Mouse (Mus musculus) small intestine, adult 2 months (tissue): ENCODE data around the gene Irf2. TPM values are rescaled to one million over a fixed set of nuclear protein-coding genes. Genes with fewer than 3 reads are reported as not detected.
A peak's percentile ranks its signal among the peaks of the same experiment; 100 is the strongest.

Experiments used
- H3K27ac ChIP-seq: fragments of 200-500 bp; 2 replicates; pipeline ENCODE4 v1.5.1; 2012; ENCODE audit warnings: low read depth, low read length, control low read depth, inconsistent platforms; ENCODE audit not compliant: insufficient read depth
- H3K27me3 ChIP-seq: fragments of 200-500 bp; 2 replicates; pipeline ENCODE4 v1.6.1; 2012; ENCODE audit warnings: mild to moderate bottlenecking, moderate library complexity, low read length, inconsistent platforms; ENCODE audit not compliant: control insufficient read depth, insufficient read depth
- H3K36me3 ChIP-seq: fragments of 200-500 bp; 2 replicates; pipeline ENCODE4 v1.6.1; 2012; ENCODE audit warnings: mild to moderate bottlenecking, low read length, control low read depth, inconsistent platforms; ENCODE audit not compliant: control insufficient read depth, insufficient read depth
- H3K4me1 ChIP-seq: fragments of 200-500 bp; 2 replicates; pipeline ENCODE4 v1.6.1; 2012; ENCODE audit warnings: low read length, inconsistent platforms, mixed read lengths; ENCODE audit not compliant: control insufficient read depth, insufficient read depth, insufficient read length
- H3K4me3 ChIP-seq: fragments of 200-500 bp; 2 replicates; pipeline ENCODE4 v1.5.1; 2012; ENCODE audit warnings: low read depth, mild to moderate bottlenecking, control low read depth, inconsistent platforms, low read length, moderate library complexity
- CTCF ChIP-seq: fragments of 200-500 bp; IDR thresholded peaks from 2 replicates; pipeline ENCODE4 v1.5.1; 2012; ENCODE audit warnings: low read depth, mild to moderate bottlenecking, control low read depth, inconsistent platforms, low read length, moderate library complexity, mixed read lengths; ENCODE audit not compliant: insufficient replicate concordance, insufficient read length; ENCODE audit errors: extremely low read depth
- POLR2A ChIP-seq: fragments of 200-500 bp; IDR thresholded peaks from 2 replicates; pipeline ENCODE4 v1.6.1; 2012; ENCODE audit warnings: low read depth, mild to moderate bottlenecking, control low read depth, inconsistent platforms, low read length, moderate library complexity
- WGBS: fragments of 180-500 bp; shearing (Covaris S2); methylation state at CpG from one replicate; pipeline ENCODE4 v1.1.7; 2018; 5-methylcytosine and 5-hydroxymethylcytosine counted together
- polyA plus RNA-seq: library from polyadenylated mRNA; depleted of rRNA; stranded (reverse); fragments of >200 nt; gene quantifications from 2 replicates; pipeline ENCODE4 v1.2.3, GENCODE M21; 2012

The Irf2 gene
- polyA plus RNA-seq, 1 experiment, result 29.6 TPM

DNA sequence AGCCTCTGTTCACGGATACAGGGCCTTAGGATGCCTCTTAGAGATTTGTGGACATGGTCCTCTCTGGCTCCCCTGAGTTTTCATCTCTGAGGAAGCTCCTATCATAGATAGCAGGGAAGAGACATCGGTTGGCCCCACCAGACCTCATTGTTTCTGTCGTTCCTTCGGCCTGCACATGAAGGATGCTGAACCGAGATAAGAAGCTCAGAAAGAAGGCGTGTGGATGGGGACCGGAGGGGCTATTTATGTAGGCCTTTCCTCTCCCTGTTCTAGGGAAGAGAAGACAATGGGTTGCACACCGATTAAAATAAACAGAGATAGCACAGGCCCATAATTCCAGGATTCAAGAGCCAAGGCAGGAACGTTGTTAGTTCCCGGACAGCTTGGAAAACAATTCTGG, 2.1 kb upstream of the Irf2 start:
- H3K4me1 ChIP-seq, result peaks cover 2% of the 10 kb centered on the region; the same call in 1 of the 2 replicates
- WGBS, result 82% methylated on average over 10 of the region's 10 CpGs
- H3K27ac ChIP-seq, result no peak overlapping the region
- H3K4me3 ChIP-seq, result no peak overlapping the region
- H3K27me3 ChIP-seq, result no peaks in the 10 kb centered on the region
- no peak for TF ChIP-seq CTCF
- no peak for TF ChIP-seq POLR2A
- H3K36me3 ChIP-seq, result no peaks in the 10 kb centered on the region

DNA sequence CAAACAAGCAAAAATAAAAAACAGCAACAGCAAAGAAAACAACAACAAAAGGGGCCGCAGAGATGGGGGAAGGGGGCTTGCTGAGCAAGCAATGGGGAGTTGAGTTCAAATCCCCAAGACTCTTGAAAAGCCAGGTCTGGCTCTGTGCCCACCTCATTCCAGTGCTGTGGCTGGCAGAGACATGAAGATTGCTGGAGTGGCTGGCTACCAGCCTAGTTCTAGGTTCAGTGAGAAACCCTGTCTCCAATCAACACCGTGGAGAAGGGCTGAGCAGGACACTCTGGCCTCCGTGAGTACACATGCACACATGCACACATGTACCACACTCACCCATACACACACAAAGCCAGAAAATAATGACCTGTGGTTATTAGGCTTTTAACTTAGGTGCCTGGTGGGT, 1.6 kb upstream of the Irf2 start:
- no peaks in the 10 kb centered on the region for H3K27me3 ChIP-seq
- no peak for TF ChIP-seq POLR2A
- TF ChIP-seq CTCF, result no peak
- 39% methylated on average over 3 of the region's 3 CpGs for WGBS
- H3K27ac ChIP-seq, result no peak overlapping the region
- peaks cover 2% of the 10 kb centered on the region; the same call in 1 of the 2 replicates for H3K4me1 ChIP-seq
- peak overlapping the region; percentile 37 for H3K4me3 ChIP-seq
- H3K36me3 ChIP-seq, result no peaks in the 10 kb centered on the region

DNA sequence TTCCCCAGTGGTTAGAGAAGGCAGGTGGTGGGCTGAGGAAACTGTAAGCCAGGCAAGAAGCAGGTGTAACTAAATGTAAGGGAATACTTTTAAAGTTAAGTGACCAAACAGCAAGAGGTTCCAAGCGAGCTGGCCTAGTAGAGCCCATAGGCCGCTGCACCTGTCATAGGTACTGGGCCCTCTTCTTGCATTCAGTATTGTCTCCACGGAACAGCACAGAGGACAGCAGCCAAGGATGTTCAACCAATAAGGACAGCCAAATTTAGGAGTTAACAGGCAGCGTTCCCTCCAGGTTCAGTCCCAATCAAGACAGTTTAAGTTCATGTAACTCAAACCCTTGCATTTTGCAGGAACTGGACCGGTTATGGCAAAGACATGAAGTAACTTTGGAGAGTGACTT, 931 bp upstream of the Irf2 start:
- Histone ChIP-seq H3K36me3 (no peaks in the 10 kb centered on the region), H3K4me1 (peaks cover 2% of the 10 kb centered on the region; the same call in 1 of the 2 replicates), H3K27ac (peak overlapping the region; percentile 54), H3K4me3 (peak overlapping the region; percentile 74), H3K27me3 (no peaks in the 10 kb centered on the region)
- WGBS, result 13% methylated on average over 5 of the region's 5 CpGs
- TF ChIP-seq POLR2A (no peak), CTCF (no peak)

DNA sequence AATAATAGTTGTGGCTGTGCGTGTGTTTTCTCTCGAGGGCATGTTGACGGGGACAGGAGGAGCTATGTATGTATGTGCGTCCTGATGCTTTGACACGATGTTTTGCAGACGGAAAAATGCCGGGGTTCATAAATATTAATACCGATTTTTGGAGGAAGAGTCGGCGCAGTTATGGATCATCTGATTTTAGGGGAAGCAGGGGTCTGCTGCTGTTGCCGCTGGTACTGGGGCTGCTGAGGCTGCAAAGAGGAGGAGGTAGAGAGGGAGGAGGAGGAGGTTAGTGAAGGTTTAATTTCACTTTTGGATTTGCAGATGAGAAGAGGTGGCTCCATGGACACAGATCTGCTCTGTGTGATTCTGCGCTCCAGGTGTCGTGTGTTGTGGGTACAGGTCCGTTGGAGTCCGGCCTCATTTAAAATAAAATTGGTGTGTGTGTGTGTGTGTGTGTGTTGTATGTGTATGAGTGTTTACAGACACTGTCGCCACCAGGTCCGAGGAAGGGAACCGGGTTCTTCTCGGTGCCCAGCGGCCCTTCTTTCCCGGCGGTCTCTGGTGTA, 502 bp downstream of the Irf2 start:
- Histone ChIP-seq H3K27ac (peak overlapping the region; percentile 94), H3K4me1 (peaks cover 2% of the 10 kb centered on the region; the same call in 1 of the 2 replicates), H3K36me3 (no peaks in the 10 kb centered on the region), H3K4me3 (peak overlapping the region; percentile 85), H3K27me3 (no peaks in the 10 kb centered on the region)
- under 1% methylated on average over 22 of the region's 22 CpGs for WGBS
- no peak; the same call in 1 of the 2 replicates for TF ChIP-seq POLR2A
- TF ChIP-seq CTCF, result no peak

DNA sequence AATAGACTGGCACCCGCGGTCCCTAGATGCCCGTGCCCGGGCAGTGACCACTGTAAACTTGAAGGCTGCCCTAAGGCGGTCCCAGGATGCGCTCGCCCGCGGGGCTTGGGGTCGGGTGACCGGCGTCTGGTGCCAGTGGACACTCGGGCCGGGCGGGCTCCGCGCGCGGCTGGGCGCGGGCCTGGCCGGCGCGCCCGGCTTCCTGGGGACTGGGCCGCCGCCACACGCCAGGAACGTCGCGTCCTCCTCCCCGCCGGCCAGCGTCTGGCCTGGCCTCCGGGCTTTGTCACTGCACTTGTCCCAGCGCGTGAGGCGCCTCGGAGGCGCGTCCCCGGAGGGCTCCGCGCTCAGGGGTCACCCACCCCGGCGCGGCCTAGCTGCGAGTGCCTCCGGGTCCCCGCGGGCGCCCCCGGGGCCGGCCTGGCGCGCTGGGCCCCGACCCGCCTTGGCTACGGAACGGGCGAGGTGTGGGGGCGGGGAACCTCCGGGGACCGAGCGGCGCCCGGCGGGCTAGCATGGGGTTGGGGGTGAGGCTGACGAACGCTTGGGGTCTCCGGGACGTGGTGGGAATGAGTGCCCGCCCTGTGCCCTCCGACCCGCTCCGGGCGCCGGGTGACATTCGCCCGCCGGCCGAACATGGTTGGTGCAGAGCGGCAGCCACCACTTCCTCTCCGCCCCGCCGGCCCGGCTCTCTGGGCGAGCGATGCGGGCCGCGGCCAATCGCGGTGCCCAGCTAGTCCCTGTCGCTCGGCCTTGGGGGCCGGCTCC, 1.2 kb downstream of the Irf2 start:
- under 1% methylated on average over 97 of the region's 97 CpGs for WGBS
- TF ChIP-seq CTCF (no peak), POLR2A (0 out of 2 replicates have a peak, but pooled peaks have one; percentile 7)
- Histone ChIP-seq H3K27ac (peak overlapping the region; percentile 94), H3K36me3 (no peaks in the 10 kb centered on the region), H3K4me1 (peaks cover 5% of the 10 kb centered on the region; the same call in 1 of the 2 replicates), H3K27me3 (no peaks in the 10 kb centered on the region), H3K4me3 (peak overlapping the region; percentile 85)

DNA sequence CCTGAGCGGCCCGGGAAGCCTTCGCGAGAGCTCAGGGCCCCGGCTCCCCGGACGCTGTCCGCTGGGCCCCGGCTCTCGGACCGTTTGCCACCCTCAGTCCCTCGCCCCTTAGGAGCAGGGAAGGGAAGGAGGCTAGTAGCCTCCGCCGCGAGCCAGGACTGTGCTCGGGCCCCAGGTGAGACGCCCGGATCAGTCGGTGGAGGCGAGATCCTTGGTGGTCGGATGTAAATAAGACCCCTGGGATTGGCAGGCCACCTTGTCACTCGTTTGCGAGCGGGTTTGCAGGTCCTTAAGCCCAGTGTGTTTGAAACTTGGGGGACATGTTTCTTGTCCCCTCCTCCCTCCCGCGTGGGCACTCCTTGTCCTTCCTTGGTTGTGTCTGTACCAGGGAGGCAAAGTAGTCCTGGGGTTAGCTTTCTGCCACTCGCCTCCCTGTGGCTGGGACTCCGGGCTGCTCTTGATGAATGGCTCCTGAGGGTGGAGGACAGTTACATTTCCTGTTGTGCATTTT, 1.8 kb downstream of the Irf2 start:
- under 1% methylated on average over 28 of the region's 28 CpGs for WGBS
- TF ChIP-seq POLR2A (peak; percentile 57; the same call in 1 of the 2 replicates), CTCF (0 out of 2 replicates have a peak, but pooled peaks have one; percentile 12)
- Histone ChIP-seq H3K4me1 (peaks cover 9% of the 10 kb centered on the region; the same call in 1 of the 2 replicates), H3K27ac (peak overlapping the region; percentile 94), H3K36me3 (no peaks in the 10 kb centered on the region), H3K27me3 (no peaks in the 10 kb centered on the region), H3K4me3 (peak overlapping the region; percentile 85)
